Mouse (Mus musculus): ENCODE results near the gene Nadk2. TPM values are rescaled to one million over a fixed set of nuclear protein-coding genes. Genes with fewer than 3 reads are reported as not detected.

Gene Nadk2
- polyA plus RNA-seq, 1 experiment from 2014 or later = 43.1 TPM

Other genes with a start within 250 kb of the Nadk2 start
- 4.8 and 7.1 TPM in 2 replicates for gene Ranbp3l, start 103.3 kb upstream of the Nadk2 start, polyA plus RNA-seq (2016; fragmentation: Nextera tagmentation; extraction: Ambion mirVana)
- 3.0 and 3.4 TPM in 2 replicates for gene Lmbrd2, start 69.3 kb downstream of the Nadk2 start, polyA plus RNA-seq (2016; fragmentation: Nextera tagmentation; extraction: Ambion mirVana)
- 71.7 and 74.7 TPM in 2 replicates for gene Skp2, start 84.2 kb downstream of the Nadk2 start, polyA plus RNA-seq (2016; fragmentation: Nextera tagmentation; extraction: Ambion mirVana)
- gene Ugt3a1, start 205.6 kb downstream of the Nadk2 start, polyA plus RNA-seq (2016; fragmentation: Nextera tagmentation; extraction: Ambion mirVana) = not detected in 2 replicates